Mouse (Mus musculus): ENCODE data around the gene Ube2n. TPM values are rescaled to one million over a fixed set of nuclear protein-coding genes. Genes with fewer than 3 reads are reported as not detected.

The Ube2n gene
- 8.5 and 45.8 TPM in 2 replicates for polyA plus RNA-seq (2012; ENCODE audit: insufficient read depth, low replicate concordance)

GRCm38 (mm10) chr10:95514656-95515292 lies at the start of gene Ube2n:
Ube2n (plus strand) TSS chr10:95515145.
- Histone ChIP-seq H3K27me3 (replicated peaks) (no peaks in the 10 kb centered on the region), H3K9me3 (peaks cover 5% of the 10 kb centered on the region), H3K4me1 (peaks cover 30% of the 10 kb centered on the region), H3K36me3 (replicated peaks; ENCODE audit: low read length) (peaks cover 11% of the 10 kb centered on the region), H3K4me3 (replicated peaks) (peak within 1 kb of the TSS; percentile 95)
- TF ChIP-seq FLI1 (IDR thresholded peaks at IDR 0.05; ENCODE audit: low read length) (no peak), GATA1 (IDR thresholded peaks at IDR 0.05; ENCODE audit: borderline replicate concordance, low read length) (no peak)

GRCm38 (mm10) chr10:95465485-95465896 lies 49.5 kb upstream of the Ube2n start:
- no peaks in the 10 kb centered on the region for H3K9me3 ChIP-seq
- H3K4me3 ChIP-seq (replicated peaks), result no peak overlapping the region
- H3K27me3 ChIP-seq (replicated peaks), result peaks cover 9% of the 10 kb centered on the region

GRCm38 (mm10) chr10:95468894-95469293 lies 46.1 kb upstream of the Ube2n start:
- H3K9me3 ChIP-seq, result no peaks in the 10 kb centered on the region
- H3K27me3 ChIP-seq (replicated peaks), result peaks cover 3% of the 10 kb centered on the region
- no peak for TF ChIP-seq FLI1 (IDR thresholded peaks at IDR 0.05; ENCODE audit: low read length)
- no peak for TF ChIP-seq GATA1 (IDR thresholded peaks at IDR 0.05; ENCODE audit: borderline replicate concordance, low read length)
- no peak overlapping the region for H3K4me3 ChIP-seq (replicated peaks)
- no peaks in the 10 kb centered on the region; the same call in 1 of the 2 replicates for H3K4me1 ChIP-seq
- H3K36me3 ChIP-seq (replicated peaks; ENCODE audit: low read length), result no peaks in the 10 kb centered on the region

More at GRCm38 (mm10) chr10:95465485-95465896, 49.5 kb upstream of the Ube2n start:
- Histone ChIP-seq H3K36me3 (replicated peaks; ENCODE audit: low read length) (no peaks in the 10 kb centered on the region), H3K4me1 (no peaks in the 10 kb centered on the region)
- TF ChIP-seq FLI1 (IDR thresholded peaks at IDR 0.05; ENCODE audit: low read length), result no peak
- no peak for TF ChIP-seq GATA1 (IDR thresholded peaks at IDR 0.05; ENCODE audit: borderline replicate concordance, low read length)

GRCm38 (mm10) chr10:95471186-95471585 lies 43.8 kb upstream of the Ube2n start:
- TF ChIP-seq FLI1 (IDR thresholded peaks at IDR 0.05; ENCODE audit: low read length) (no peak), GATA1 (IDR thresholded peaks at IDR 0.05; ENCODE audit: borderline replicate concordance, low read length) (no peak)
- H3K36me3 ChIP-seq (replicated peaks; ENCODE audit: low read length), result no peaks in the 10 kb centered on the region
- H3K9me3 ChIP-seq, result no peaks in the 10 kb centered on the region

GRCm38 (mm10) chr10:95471889-95472547 lies 42.9 kb upstream of the Ube2n start:
- TF ChIP-seq FLI1 (IDR thresholded peaks at IDR 0.05; ENCODE audit: low read length) (no peak), GATA1 (IDR thresholded peaks at IDR 0.05; ENCODE audit: borderline replicate concordance, low read length) (no peak)
- H3K4me3 ChIP-seq (replicated peaks), result no peak overlapping the region

More at GRCm38 (mm10) chr10:95471186-95471585, 43.8 kb upstream of the Ube2n start:
- H3K27me3 ChIP-seq (replicated peaks), result peaks cover 3% of the 10 kb centered on the region
- no peak overlapping the region for H3K4me3 ChIP-seq (replicated peaks)
- no peaks in the 10 kb centered on the region; the same call in 1 of the 2 replicates for H3K4me1 ChIP-seq

GRCm38 (mm10) chr10:95475923-95476322 lies 39.0 kb upstream of the Ube2n start:
- H3K36me3 ChIP-seq (replicated peaks; ENCODE audit: low read length), result peaks cover 12% of the 10 kb centered on the region
- no peak overlapping the region for H3K4me3 ChIP-seq (replicated peaks)
- TF ChIP-seq GATA1 (IDR thresholded peaks at IDR 0.05; ENCODE audit: borderline replicate concordance, low read length) (no peak), FLI1 (IDR thresholded peaks at IDR 0.05; ENCODE audit: low read length) (no peak)
- no peaks in the 10 kb centered on the region; the same call in 1 of the 2 replicates for H3K4me1 ChIP-seq
- no peaks in the 10 kb centered on the region for H3K9me3 ChIP-seq
- H3K27me3 ChIP-seq (replicated peaks), result peaks cover 3% of the 10 kb centered on the region

More at GRCm38 (mm10) chr10:95471889-95472547, 42.9 kb upstream of the Ube2n start:
- H3K9me3 ChIP-seq, result no peaks in the 10 kb centered on the region
- no peaks in the 10 kb centered on the region for H3K36me3 ChIP-seq (replicated peaks; ENCODE audit: low read length)
- H3K27me3 ChIP-seq (replicated peaks), result peaks cover 3% of the 10 kb centered on the region
- no peaks in the 10 kb centered on the region; the same call in 1 of the 2 replicates for H3K4me1 ChIP-seq

- Histone ChIP-seq H3K4me1 (no peaks in the 10 kb centered on the region), H3K27me3 (replicated peaks) (peaks cover 3% of the 10 kb centered on the region), H3K4me3 (replicated peaks) (no peak overlapping the region), H3K9me3 (no peaks in the 10 kb centered on the region), H3K36me3 (replicated peaks; ENCODE audit: low read length) (peaks cover 23% of the 10 kb centered on the region)
- TF ChIP-seq GATA1 (IDR thresholded peaks at IDR 0.05; ENCODE audit: borderline replicate concordance, low read length) (no peak), FLI1 (IDR thresholded peaks at IDR 0.05; ENCODE audit: low read length) (no peak)
Measured at GRCm38 (mm10) chr10:95477516-95477915, 37.4 kb upstream of the Ube2n start.

- no peak overlapping the region for H3K4me3 ChIP-seq (replicated peaks)
- H3K36me3 ChIP-seq (replicated peaks; ENCODE audit: low read length), result peaks cover 94% of the 10 kb centered on the region
- TF ChIP-seq GATA1 (IDR thresholded peaks at IDR 0.05; ENCODE audit: borderline replicate concordance, low read length) (no peak), FLI1 (IDR thresholded peaks at IDR 0.05; ENCODE audit: low read length) (no peak)
- peaks cover 17% of the 10 kb centered on the region for H3K9me3 ChIP-seq
- H3K27me3 ChIP-seq (replicated peaks), result no peaks in the 10 kb centered on the region
- no peaks in the 10 kb centered on the region for H3K4me1 ChIP-seq
Measured at GRCm38 (mm10) chr10:95489653-95490052, 25.3 kb upstream of the Ube2n start.

- no peak for TF ChIP-seq GATA1 (IDR thresholded peaks at IDR 0.05; ENCODE audit: borderline replicate concordance, low read length)
- no peak for TF ChIP-seq FLI1 (IDR thresholded peaks at IDR 0.05; ENCODE audit: low read length)
- H3K4me3 ChIP-seq (replicated peaks), result no peak overlapping the region
- H3K9me3 ChIP-seq, result peaks cover 23% of the 10 kb centered on the region
- H3K36me3 ChIP-seq (replicated peaks; ENCODE audit: low read length), result peaks cover 83% of the 10 kb centered on the region
- H3K4me1 ChIP-seq, result no peaks in the 10 kb centered on the region
- H3K27me3 ChIP-seq (replicated peaks), result no peaks in the 10 kb centered on the region
Measured at GRCm38 (mm10) chr10:95494268-95494667, 20.7 kb upstream of the Ube2n start.

GRCm38 (mm10) chr10:95501033-95501432 lies 13.9 kb upstream of the Ube2n start:
- Histone ChIP-seq H3K36me3 (replicated peaks; ENCODE audit: low read length) (peaks cover 19% of the 10 kb centered on the region), H3K9me3 (no peaks in the 10 kb centered on the region), H3K27me3 (replicated peaks) (no peaks in the 10 kb centered on the region), H3K4me3 (replicated peaks) (peak overlapping the region; percentile 100), H3K4me1 (peaks cover 18% of the 10 kb centered on the region; the same call in 1 of the 2 replicates)
- TF ChIP-seq FLI1 (IDR thresholded peaks at IDR 0.05; ENCODE audit: low read length) (no peak), GATA1 (IDR thresholded peaks at IDR 0.05; ENCODE audit: borderline replicate concordance, low read length) (no peak)
